Mouse (Mus musculus) myocyte (in vitro differentiated cells): ENCODE results near the gene Mss51. TPM values are rescaled to one million over a fixed set of nuclear protein-coding genes. Genes with fewer than 3 reads are reported as not detected.

Experiments
- H3K27me3 ChIP-seq: one replicate; pipeline ENCODE4 v1.6.1; 2011; ENCODE audit not compliant: control insufficient read depth, insufficient read depth, insufficient read length
- H3K36me3 ChIP-seq: one replicate; pipeline ENCODE4 v1.6.1; 2011; ENCODE audit not compliant: control insufficient read depth, insufficient read depth
- H3K4me2 ChIP-seq: one replicate; pipeline ENCODE4 v1.6.1; 2011; ENCODE audit warnings: low read depth, control low read depth
- H3K4me3 ChIP-seq: one replicate; pipeline ENCODE4 v1.5.1; 2011; ENCODE audit warnings: mild to moderate bottlenecking, control low read depth, moderate library complexity
- H3K79me2 ChIP-seq: one replicate; pipeline ENCODE4 v1.6.1; 2011; ENCODE audit not compliant: control insufficient read depth, insufficient read depth
- H3ac ChIP-seq: one replicate; pipeline ENCODE4 v1.6.1; 2011; ENCODE audit not compliant: control insufficient read depth, insufficient read length
- CEBPB ChIP-seq: IDR thresholded peaks from 2 replicates; pipeline ENCODE4 v1.6.1; 2011; ENCODE audit warnings: mild to moderate bottlenecking, moderate library complexity; ENCODE audit not compliant: poor library complexity, insufficient read depth, severe bottlenecking
- E2F4 ChIP-seq: IDR thresholded peaks from one replicate; pipeline ENCODE4 v1.6.1; 2011; ENCODE audit warnings: mild to moderate bottlenecking, control low read depth, moderate library complexity; ENCODE audit not compliant: insufficient read depth
- MAX ChIP-seq: IDR thresholded peaks from one replicate; pipeline ENCODE4 v1.6.1; 2011; ENCODE audit warnings: low read depth, mild to moderate bottlenecking, control low read depth
- MYOD1 ChIP-seq, 3 experiments: IDR thresholded peaks; one replicate each; pipeline ENCODE4 v1.6.1; 2011; ENCODE audit warnings: control low read depth in 2 of 3, low read depth in 2 of 3, mild to moderate bottlenecking in 2 of 3, moderate library complexity in 1 of 3; ENCODE audit not compliant: insufficient read length in 2 of 3, control insufficient read depth in 1 of 3
- MYOG ChIP-seq, 3 experiments: IDR thresholded peaks; one replicate each; pipeline ENCODE4 v1.6.1; 2011; ENCODE audit warnings: control low read depth in 2 of 3, low read depth in 2 of 3, mild to moderate bottlenecking in 2 of 3; ENCODE audit not compliant: insufficient read length in 2 of 3, control insufficient read depth in 1 of 3, insufficient read depth in 1 of 3
- POLR2A ChIP-seq: IDR thresholded peaks from one replicate; pipeline ENCODE4 v1.6.1; 2011; ENCODE audit warnings: low read depth, mild to moderate bottlenecking, control low read depth, moderate library complexity; ENCODE audit not compliant: insufficient read length
- POLR2AphosphoS2 ChIP-seq: IDR thresholded peaks from one replicate; pipeline ENCODE4 v1.6.1; 2011; ENCODE audit warnings: low read depth, control low read depth; ENCODE audit not compliant: insufficient read length
- REST ChIP-seq: IDR thresholded peaks from one replicate; pipeline ENCODE4 v1.6.1; 2011; ENCODE audit warnings: mild to moderate bottlenecking, control low read depth, moderate library complexity; ENCODE audit not compliant: insufficient read depth, insufficient read length
- SRF ChIP-seq: IDR thresholded peaks from one replicate; pipeline ENCODE4 v1.6.1; 2011; ENCODE audit warnings: low read depth; ENCODE audit not compliant: control insufficient read depth, insufficient read length
- TCF12 ChIP-seq: IDR thresholded peaks from one replicate; pipeline ENCODE4 v1.6.1; 2011; ENCODE audit warnings: mild to moderate bottlenecking, control low read depth; ENCODE audit not compliant: poor library complexity, insufficient read depth, severe bottlenecking
- TCF3 ChIP-seq: IDR thresholded peaks from one replicate; pipeline ENCODE4 v1.6.1; 2011; ENCODE audit warnings: low read depth, control low read depth; ENCODE audit not compliant: insufficient read length
- USF1 ChIP-seq: IDR thresholded peaks from one replicate; pipeline ENCODE4 v1.6.1; 2011; ENCODE audit warnings: low read depth, mild to moderate bottlenecking, control low read depth, moderate library complexity
- polyA plus RNA-seq: library from polyadenylated mRNA; unstranded; fragments of >200 nt; fragmentation: generic; extraction: Trizol; gene quantifications from one replicate; pipeline ENCODE4 v1.2.1, GENCODE M21; 2012; ENCODE audit warnings: missing spikeins

Mss51 gene
- polyA plus RNA-seq, 1 experiment: 7.2 TPM

- Histone ChIP-seq H3K4me2 (no peak overlapping the region), H3ac (no peak overlapping the region)
- TF ChIP-seq POLR2AphosphoS2 (no peak), TCF3 (no peak), USF1 (no peak), MYOD1 (IDR thresholded peaks at IDR 0.05; ENCODE audit: control insufficient read depth in 1 of 3, insufficient read length in 2 of 3, low read depth in 2 of 3) (no peak), TCF12 (no peak), MYOG (IDR thresholded peaks at IDR 0.05; ENCODE audit: control insufficient read depth in 1 of 3, insufficient read depth in 1 of 3, insufficient read length in 2 of 3, low read depth in 2 of 3) (no peak), POLR2A (no peak), E2F4 (no peak), MAX (no peak), SRF (no peak), CEBPB (no peak), REST (no peak)
Observed at GRCm38 (mm10) chr14:20436976-20437375, 59.7 kb downstream of the Mss51 start.

More at GRCm38 (mm10) chr14:20436976-20437375, 59.7 kb downstream of the Mss51 start:
- H3K79me2 ChIP-seq: no peaks in the 10 kb centered on the region
- H3K27me3 ChIP-seq: no peaks in the 10 kb centered on the region
- no peak overlapping the region for H3K4me3 ChIP-seq
- no peaks in the 10 kb centered on the region for H3K36me3 ChIP-seq

Other genes starting within 250 kb of the Mss51 start
- gene Kcnk16, start 227.7 kb downstream of the Mss51 start, polyA plus RNA-seq: not detected
- gene Nudt13, start 202.2 kb downstream of the Mss51 start, polyA plus RNA-seq: 11.1 TPM
- 27.0 TPM for gene Ecd, start 148.8 kb downstream of the Mss51 start, polyA plus RNA-seq
- 11.5 TPM for gene Fam149b, start 148.7 kb downstream of the Mss51 start, polyA plus RNA-seq
- gene Dnajc9, start 108.0 kb downstream of the Mss51 start, polyA plus RNA-seq: 31.2 TPM
- gene Mrps16, start 103.3 kb downstream of the Mss51 start, polyA plus RNA-seq: 70.1 TPM
- not detected for gene Cfap70, start 44.7 kb downstream of the Mss51 start, polyA plus RNA-seq
- gene Anxa7, start 16.8 kb downstream of the Mss51 start, polyA plus RNA-seq: 75.0 TPM
- gene Ppp3cb, start 49.7 kb upstream of the Mss51 start, polyA plus RNA-seq: 36.0 TPM
- gene Usp54, start 144.2 kb upstream of the Mss51 start, polyA plus RNA-seq: 2.6 TPM
- 8.6 TPM for gene Myoz1, start 159.6 kb upstream of the Mss51 start, polyA plus RNA-seq
- 165 TPM for gene Synpo2l, start 171.5 kb upstream of the Mss51 start, polyA plus RNA-seq
- gene Sec24c, start 177.4 kb upstream of the Mss51 start, polyA plus RNA-seq: 68.6 TPM
- gene Fut11, start 198.1 kb upstream of the Mss51 start, polyA plus RNA-seq: 7.2 TPM
- gene Chchd1, start 206.1 kb upstream of the Mss51 start, polyA plus RNA-seq: 111 TPM
- 74.9 TPM for gene Zswim8, start 210.7 kb upstream of the Mss51 start, polyA plus RNA-seq
- 11.9 TPM for gene Ndst2, start 237.7 kb upstream of the Mss51 start, polyA plus RNA-seq